Mouse (Mus musculus) urinary bladder, postnatal 10 days (tissue): ENCODE data around the gene Cd24a.

Experiments
- DNase-seq: peaks from one replicate; pipeline ENCODE4 v3.0.0; 2022; ENCODE audit warnings: low spot score

Cd24a gene

DNA sequence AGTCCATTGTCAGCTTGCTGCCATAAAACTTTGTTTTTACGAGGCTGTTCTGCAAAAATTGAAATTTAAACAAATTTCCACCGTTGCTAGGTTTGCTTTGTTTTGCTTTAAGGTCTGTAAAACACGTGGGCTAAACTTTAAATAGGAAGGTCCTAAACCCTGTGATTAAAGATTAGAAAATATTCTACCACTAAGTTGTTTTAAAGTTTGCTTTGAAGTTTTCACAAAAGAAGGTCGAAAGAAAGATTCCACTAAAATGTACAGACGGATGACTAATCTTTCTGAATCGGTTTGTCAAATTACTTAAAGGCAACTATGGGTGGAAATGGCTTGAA, at the start of gene Cd24a:
Gene Cd24a (plus strand): TSS at position 288 of the 335 bp plus-strand sequence.
- DNase-seq = no peak

DNA sequence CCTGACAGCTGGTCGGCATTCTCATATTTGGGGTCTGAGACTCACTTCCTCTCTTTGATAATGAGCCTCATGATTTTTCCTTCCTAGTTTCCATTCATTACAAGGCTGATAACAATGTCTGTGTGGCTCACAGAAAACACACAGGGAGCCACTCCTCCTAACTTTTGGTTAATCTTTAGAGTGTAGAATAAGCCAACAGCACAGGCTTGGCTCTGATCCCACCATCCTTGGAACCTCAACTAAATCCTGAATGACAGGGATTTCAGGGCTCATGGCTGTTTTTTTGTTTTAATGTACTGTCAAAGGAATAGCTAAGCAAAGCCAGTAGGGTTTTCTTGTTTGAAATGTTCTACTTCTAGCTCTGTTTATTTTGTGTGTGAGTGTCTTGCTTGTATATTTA, 43.7 kb upstream of the Cd24a start:
- no peak for DNase-seq

GRCm38 (mm10) chr10:43537652-43538051, 40.4 kb upstream of the Cd24a start:
- no peak for DNase-seq

DNA sequence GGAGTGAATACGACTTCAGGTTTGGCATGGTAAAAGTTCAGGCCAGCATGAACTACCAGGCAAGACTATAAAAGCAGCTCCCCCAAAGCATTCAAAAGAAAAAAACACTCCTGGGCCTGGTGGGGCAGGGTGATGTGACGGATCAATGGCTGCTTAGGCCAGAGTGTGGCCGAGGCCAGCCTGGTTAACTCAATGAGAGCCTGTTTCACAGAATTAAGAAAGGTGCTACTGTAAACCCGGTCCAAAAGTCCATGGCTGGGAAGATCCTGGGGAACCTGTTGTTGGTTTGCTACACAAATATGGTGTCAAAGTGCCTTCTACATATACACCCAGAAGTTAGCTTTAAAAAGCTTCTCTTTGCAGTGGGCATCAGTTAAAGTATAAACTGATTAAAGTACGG, 39.3 kb upstream of the Cd24a start:
- no peak for DNase-seq

- no peak for DNase-seq
Measured at GRCm38 (mm10) chr10:43539746-43540310, 38.3 kb upstream of the Cd24a start.

DNA sequence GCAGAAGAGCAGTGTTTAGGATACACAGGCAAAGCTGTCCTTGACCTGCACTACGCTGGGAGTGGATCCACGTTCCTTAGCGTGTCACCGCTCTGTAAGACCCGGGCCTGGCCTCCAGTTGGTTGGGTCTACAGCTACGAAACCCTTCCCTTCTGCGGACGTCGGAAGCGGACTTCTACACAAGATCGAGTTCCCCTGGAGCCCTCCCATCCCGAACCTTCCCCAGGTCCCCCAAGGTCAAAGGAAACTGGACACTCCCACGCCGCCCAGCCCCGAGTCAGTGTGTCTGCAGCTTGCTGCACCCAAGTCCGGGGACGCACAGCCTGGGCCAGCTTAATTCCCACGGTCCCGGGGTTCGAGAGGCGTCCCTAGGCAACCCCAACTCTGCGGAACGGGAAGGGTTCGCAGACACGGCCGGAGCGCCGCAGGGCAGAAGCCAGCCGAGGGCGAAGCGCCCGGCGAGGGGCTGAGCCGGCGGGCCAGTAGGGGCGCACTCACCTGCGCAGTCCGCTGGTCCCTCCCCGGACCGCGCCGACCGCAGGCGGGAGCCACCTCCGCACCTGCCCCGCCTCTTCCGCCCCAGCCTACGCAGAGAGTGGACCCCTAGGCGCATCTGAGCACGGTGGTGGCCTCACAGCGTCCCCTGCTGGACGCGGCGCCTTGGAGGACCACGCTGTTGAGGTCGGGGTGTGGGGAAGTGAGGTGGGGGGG, 37.5 kb upstream of the Cd24a start, which contains the start of gene 1700021F05Rik:
Gene 1700021F05Rik (minus strand): TSS at position 553 of the 711 bp plus-strand sequence.
- DNase-seq = peak; percentile 87

- no peak for DNase-seq
Measured at GRCm38 (mm10) chr10:43541153-43541544, 36.9 kb upstream of the Cd24a start.

DNA sequence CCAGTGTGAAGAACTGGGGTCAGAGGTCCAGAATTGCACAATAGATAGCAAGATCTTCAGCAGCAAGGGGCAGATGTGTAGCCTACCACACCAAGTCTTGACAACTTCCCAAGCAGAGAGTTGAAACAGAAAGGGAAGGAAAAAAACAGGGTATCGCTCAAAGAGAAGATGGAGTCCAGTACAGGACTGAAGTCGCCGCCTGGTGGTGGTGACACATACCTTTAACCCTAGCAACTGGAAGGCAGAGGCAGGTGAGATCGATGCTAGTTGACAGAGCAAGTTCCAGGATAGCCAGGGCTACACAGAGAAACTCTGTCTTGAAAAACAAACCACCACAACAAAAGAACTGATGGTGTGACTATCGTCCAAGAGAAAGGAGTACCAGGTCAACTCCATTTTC, 28.7 kb upstream of the Cd24a start:
- no peak for DNase-seq

GRCm38 (mm10) chr10:43550923-43551322, 27.2 kb upstream of the Cd24a start:
- no peak for DNase-seq

DNA sequence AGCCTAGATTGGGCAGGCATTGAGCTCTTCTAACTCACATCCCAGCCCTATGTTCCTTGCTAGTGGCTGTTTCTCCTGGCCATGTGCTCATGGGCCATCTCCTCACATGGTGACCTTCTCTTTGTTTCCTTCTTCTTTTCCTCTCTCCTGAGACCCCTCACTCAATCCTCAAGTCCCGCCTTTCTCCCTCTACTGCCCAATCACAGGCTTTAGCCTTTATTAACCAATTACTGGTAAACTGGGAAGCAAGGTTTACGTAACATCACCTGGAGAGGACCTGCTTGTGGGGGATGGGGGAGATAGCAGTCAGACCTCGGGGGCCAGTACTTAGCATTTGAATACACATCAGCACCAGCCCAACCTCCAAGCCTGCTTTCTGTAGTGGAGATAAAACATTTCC, 26.7 kb upstream of the Cd24a start:
- no peak for DNase-seq

DNA sequence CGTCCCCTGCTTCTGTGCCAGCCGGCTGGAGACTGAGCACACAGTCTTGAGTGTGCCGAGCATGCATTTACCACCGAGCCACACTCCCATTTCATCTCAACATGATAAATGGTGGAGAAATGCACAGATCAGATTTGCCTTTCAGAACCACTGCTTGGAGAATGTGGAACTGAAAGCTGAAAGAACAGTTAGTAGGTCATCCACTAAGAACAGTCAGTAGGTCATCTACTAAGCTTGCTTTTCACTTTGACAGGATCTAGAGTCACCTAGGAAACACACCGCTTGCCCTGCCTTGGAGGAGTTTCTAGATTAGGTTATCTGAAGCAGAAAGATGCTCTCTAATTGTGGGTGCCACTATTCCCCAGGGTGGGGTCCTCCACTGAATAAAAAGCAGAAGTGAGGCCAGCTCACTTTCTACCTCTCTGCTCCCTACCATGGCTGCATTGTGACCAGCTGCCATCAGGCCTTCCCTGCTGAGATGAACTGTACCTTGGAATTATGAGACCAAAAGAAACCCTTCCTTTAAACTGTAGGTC, 20.4 kb upstream of the Cd24a start:
- no peak for DNase-seq

- no peak for DNase-seq
Measured at GRCm38 (mm10) chr10:43559313-43559712, 18.8 kb upstream of the Cd24a start.

DNA sequence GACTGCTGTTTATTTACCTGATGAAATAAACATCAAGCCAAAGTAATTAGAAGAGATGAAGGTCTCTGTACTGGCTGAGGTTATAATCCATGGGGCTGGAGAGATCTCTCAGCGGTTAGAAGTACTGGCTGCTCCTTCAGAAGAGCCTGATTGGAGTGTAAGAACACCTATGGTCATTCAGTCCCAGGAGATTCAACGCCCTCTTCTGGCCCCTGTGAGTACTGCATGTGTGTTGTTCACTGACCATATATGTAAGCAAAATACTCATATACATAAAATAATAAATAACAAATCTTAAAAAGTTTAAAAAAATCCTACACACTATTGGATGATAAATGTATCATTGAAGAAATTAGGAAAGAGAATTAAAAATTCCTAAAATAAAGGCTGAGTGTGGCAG, 17.3 kb upstream of the Cd24a start:
- no peak for DNase-seq

DNA sequence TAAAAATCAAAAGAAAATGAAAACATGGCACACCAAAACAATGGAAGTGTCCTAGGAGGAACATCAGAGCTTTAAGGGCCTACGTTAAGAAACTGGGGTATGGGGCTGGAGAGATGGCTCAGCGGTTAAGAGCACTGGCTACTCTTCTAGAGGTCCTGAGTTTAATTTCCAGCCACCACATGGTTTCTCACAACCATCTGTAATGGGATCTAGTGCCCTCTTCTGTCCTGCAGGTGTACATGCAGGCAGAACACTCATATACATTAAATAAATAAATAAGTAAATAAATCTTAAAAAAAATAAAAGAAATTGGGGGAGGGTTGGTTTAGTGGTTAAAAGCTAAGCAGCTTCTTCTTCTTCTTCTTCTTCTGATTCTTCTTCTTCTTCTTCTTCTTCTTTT, 16.8 kb upstream of the Cd24a start:
- no peak for DNase-seq

DNA sequence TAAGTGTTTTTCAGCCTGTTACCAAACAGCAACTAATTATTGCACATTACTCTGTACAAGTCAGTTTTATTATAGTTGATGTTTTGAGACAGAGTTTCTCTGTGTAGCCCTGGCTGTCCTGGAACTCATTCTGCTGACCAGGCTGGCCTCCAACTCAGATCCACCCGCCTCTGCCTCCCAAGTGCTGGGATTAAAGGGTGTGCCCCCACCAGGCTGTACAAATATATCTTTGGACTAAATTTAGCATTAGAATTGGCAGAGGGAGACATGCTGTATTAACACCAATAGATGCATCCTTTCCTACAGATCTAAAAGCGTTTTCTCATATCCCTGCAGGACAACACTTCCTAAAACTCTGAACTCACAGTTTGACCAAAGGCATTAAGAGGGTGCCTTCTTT, 3.7 kb upstream of the Cd24a start:
- DNase-seq = no peak

GRCm38 (mm10) chr10:43574956-43575355, 3.1 kb upstream of the Cd24a start:
- peak; percentile 40 for DNase-seq

- no peak for DNase-seq
Measured at GRCm38 (mm10) chr10:43577299-43577996, 636 bp upstream of the Cd24a start.

GRCm38 (mm10) chr10:43578366-43578753, 276 bp downstream of the Cd24a start:
- DNase-seq = no peak

DNA sequence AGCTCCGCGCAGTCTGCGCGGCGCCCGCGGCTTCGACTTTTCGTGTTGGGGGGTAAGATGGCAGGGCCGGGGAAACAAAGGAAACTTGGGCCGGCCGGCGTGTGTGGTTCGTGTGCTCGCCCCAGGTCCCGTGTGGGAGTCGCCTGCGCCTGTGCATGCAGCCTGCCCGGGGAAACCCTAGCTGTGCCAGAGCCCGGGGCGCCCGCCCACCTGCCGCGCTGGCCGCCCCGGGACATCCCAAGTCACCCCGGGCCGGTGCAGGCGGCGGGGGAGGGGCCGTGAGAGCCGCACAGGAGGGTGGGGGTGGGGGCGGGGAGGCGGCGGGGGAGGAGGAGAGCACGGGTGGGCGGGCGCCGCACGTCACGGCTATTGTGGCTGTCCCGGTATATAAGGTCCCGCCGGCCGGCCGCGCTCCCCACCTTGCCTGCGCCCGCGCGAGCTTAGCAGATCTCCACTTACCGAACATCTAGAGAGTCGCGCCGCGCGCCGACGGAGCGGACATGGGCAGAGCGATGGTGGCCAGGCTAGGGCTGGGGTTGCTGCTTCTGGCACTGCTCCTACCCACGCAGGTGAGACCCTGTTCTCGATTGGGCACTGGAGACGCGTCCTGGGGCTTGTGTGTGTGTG, 783 bp downstream of the Cd24a start:
- DNase-seq = peak; percentile 54

DNA sequence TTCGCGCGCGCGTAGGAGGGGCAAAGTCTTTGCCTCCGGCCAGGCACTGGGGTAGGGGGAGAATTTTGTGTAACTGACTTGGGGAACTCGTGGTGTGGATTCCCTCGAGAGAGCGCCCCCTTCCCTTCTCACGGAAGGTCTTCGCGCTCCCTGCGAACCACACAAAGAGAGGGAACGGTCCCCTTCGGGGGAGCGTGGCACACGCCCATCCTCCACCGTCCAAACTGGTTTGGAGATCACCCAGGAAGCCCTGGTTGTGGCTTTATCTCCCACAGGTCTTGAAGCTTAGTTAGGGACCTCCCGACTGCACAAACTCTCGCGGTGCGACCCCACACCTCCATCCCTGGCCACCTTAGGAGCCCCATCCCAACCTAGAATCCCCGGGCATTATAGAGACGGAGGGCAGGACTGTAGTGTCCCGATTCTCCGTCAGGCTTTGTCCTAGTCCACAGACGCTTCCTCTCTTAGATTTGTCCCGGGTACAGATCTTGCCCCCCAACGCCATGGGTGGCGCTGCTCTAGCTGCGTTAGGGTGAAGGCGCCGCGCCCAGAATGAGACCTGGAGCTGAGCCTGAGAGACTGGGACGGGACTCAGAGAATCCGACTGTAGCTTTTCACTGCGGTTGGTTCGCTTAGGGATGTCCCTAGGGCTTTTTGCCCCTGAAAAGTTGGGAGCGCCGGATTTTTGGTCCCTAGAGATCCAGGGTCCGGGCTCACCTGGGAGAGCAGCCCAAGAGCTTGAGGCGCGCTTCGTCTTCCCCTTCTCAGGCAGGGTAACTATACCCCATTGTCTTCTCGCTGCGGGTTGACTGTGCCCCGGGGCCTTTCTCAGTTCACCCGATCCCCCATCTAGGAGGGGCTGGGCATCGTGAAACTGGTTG, 1.5 kb downstream of the Cd24a start:
- no peak for DNase-seq

GRCm38 (mm10) chr10:43580649-43581078, 2.6 kb downstream of the Cd24a start:
- no peak for DNase-seq

GRCm38 (mm10) chr10:43581260-43581659, 3.2 kb downstream of the Cd24a start:
- no peak for DNase-seq
